Mouse (Mus musculus) heart, postnatal 0 days (tissue): ENCODE measurements around the gene Chrna5.

Source experiments
- CTCF ChIP-seq: IDR thresholded peaks from 2 replicates; pipeline ENCODE4 v1.5.1; 2016; ENCODE audit warnings: antibody characterized with exemption, control low read depth, low read depth
- EP300 ChIP-seq: IDR thresholded peaks from 2 replicates; pipeline ENCODE4 v1.6.1; 2016; ENCODE audit warnings: antibody characterized with exemption, low read depth

DNA sequence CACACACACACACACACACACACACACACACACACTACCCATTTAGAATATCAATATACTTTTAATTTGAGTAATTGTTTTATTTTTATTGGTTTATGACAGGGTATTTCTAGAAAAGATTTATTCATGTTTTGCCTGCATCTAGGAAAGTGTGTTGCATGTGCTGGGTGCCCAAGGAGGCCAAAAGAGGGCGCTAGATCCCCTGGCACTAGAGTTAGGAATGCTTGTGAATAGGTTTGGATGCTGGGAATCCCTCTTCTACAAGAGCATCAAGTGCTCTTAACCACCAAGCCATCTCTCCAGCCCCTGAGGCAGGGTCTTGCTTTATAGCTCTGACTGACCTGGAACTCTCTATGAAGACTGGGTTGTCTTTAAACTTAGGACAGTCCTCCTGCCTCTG, 48.9 kb upstream of the Chrna5 start:
- TF ChIP-seq CTCF (no peak), EP300 (no peak)
